Mouse (Mus musculus): ENCODE measurements at regions not wholly inside any gene's neighbourhood (a gene's known extent, or its start where the extent isn't known, plus 50 kb on each side); places are given as distances from the start of the nearest gene placed in this dataset.

DNA sequence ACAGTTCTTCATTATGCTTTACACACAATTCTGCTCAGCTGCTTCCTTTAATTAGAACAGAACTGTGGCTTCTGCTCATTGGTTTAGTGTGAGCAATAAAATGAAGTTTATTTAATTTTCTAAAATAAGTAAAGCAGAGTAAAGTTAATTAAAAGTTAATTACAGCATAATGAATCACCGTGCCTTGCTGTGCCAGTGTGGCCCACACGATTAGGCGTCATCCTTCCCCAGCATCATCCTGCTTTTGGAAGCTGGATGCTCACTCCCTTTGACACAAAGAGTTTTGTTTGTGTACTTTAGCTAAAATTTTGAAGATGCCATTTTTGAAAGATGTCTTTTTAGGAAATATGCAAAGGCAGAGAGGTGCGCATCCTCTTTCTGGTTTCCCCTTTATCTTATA is 316.4 kb downstream of the Tfec start:
- no peak overlapping the region for H3K4me2 ChIP-seq (ENCODE audit: low read depth)
- no peaks in the 10 kb centered on the region for H3K4me1 ChIP-seq (ENCODE audit: insufficient read depth)
- H3K27ac ChIP-seq (ENCODE audit: low read depth, low read length) = no peak overlapping the region
- H3K4me3 ChIP-seq (ENCODE audit: low read depth, low read length) = no peak overlapping the region
- no peak overlapping the region for H3K9ac ChIP-seq
- H3K27me3 ChIP-seq (ENCODE audit: insufficient read depth, low read length) = no peaks in the 10 kb centered on the region
- DNase-seq (no peak), ATAC-seq (no peak)
- WGBS = 50% methylated on average over 4 of the region's 4 CpGs
- no peak for TF ChIP-seq CTCF (IDR thresholded peaks at IDR 0.05; ENCODE audit: low read depth)
- H3K36me3 ChIP-seq (ENCODE audit: insufficient read depth) = no peaks in the 10 kb centered on the region
- no peaks in the 10 kb centered on the region for H3K9me3 ChIP-seq (ENCODE audit: low read length)

DNA sequence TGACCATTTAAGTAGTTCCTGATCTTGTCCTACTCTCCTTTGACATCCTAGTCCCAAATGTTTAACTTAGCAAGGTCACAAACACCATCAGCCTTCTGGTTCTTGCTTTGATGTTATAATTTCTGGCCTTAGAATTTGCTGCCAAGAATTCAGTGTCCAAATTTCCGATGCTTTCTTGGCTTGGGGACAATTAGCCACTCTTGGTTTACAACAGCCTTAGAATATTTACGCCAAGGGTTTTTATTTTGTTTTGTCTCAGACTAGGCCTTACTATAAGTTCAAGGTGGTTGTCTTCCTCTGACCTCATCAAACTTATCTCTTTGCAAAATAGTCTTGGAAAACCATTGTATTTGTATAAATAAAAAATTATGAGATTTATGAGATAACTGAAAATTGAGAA is 322.4 kb downstream of the Tfec start:
- Histone ChIP-seq H3K4me2 (ENCODE audit: low read depth) (no peak overlapping the region), H3K27me3 (ENCODE audit: insufficient read depth, low read length) (no peaks in the 10 kb centered on the region), H3K27ac (ENCODE audit: low read depth, low read length) (no peak overlapping the region), H3K9ac (no peak overlapping the region), H3K4me3 (ENCODE audit: low read depth, low read length) (no peak overlapping the region), H3K36me3 (ENCODE audit: insufficient read depth) (no peaks in the 10 kb centered on the region), H3K9me3 (ENCODE audit: low read length) (no peaks in the 10 kb centered on the region), H3K4me1 (ENCODE audit: insufficient read depth) (no peaks in the 10 kb centered on the region)
- ATAC-seq = no peak
- DNase-seq = no peak
- WGBS = 74% methylated on average over 2 of the region's 2 CpGs
- TF ChIP-seq CTCF (IDR thresholded peaks at IDR 0.05; ENCODE audit: low read depth) = no peak

DNA sequence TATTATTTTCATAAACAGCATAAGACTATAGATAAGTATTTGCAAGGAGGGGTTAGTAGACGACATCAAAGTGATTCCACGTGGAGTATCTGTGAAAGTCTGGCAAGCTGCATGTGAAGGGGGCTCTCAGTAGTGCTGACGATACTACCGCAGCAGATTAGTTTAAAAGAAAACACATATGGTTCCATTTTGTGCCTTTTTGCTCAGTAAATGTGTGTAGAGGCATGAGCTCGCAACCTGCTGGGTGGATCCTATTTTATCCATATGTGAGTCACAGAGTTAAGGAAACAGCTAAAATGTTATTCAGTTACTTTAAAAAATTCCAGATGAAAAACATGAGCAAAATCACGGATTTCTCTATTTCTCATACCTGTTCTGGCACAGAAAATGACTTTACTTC is 325.4 kb downstream of the Tfec start:
- 58% methylated on average over 6 of the region's 6 CpGs for WGBS
- Histone ChIP-seq H3K4me3 (ENCODE audit: low read depth, low read length) (no peak overlapping the region), H3K4me1 (ENCODE audit: insufficient read depth) (no peaks in the 10 kb centered on the region), H3K9ac (no peak overlapping the region), H3K9me3 (ENCODE audit: low read length) (no peaks in the 10 kb centered on the region), H3K27me3 (ENCODE audit: insufficient read depth, low read length) (no peaks in the 10 kb centered on the region), H3K4me2 (ENCODE audit: low read depth) (no peak overlapping the region), H3K27ac (ENCODE audit: low read depth, low read length) (no peak overlapping the region), H3K36me3 (ENCODE audit: insufficient read depth) (no peaks in the 10 kb centered on the region)
- no peak for ATAC-seq
- no peak for DNase-seq
- TF ChIP-seq CTCF (IDR thresholded peaks at IDR 0.05; ENCODE audit: low read depth) = no peak

DNA sequence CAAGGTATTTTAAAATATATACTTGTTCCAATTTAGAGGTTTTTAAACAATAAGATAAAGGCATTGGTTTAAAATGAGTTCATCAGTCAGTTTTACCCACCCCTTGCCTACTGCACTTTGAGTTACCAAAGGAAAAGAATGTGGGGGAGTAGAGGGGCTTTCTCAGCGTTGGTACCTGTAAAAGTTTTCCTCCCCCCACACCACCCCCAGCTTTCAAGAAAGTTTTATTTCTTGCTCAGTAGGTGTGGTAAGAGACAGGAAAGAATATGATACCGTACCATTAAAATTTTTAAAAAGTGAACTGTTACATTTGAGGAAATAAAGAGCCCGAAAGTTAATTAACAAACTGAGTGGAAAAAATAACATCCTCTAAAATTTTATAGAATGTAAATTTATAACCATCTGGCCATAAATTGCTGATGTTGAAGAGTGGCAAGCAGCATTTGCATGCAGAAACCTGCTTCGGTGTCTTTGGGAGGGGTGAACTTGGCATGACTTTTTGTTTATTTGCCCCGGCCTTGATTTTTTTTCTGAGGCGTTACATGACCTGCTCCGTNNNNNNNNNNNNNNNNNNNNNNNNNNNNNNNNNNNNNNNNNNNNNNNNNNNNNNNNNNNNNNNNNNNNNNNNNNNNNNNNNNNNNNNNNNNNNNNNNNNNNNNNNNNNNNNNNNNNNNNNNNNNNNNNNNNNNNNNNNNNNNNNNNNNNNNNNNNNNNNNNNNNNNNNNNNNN is 346.1 kb downstream of the Tfec start:
- TF ChIP-seq CTCF (IDR thresholded peaks at IDR 0.05; ENCODE audit: low read depth) = no peak
- Histone ChIP-seq H3K36me3 (ENCODE audit: insufficient read depth) (no peaks in the 10 kb centered on the region), H3K4me3 (ENCODE audit: low read depth, low read length) (no peak overlapping the region), H3K9me3 (ENCODE audit: low read length) (no peaks in the 10 kb centered on the region), H3K4me1 (ENCODE audit: insufficient read depth) (no peaks in the 10 kb centered on the region), H3K27ac (ENCODE audit: low read depth, low read length) (no peak overlapping the region), H3K4me2 (ENCODE audit: low read depth) (no peak overlapping the region), H3K9ac (no peak overlapping the region), H3K27me3 (ENCODE audit: insufficient read depth, low read length) (no peaks in the 10 kb centered on the region)
- no peak for ATAC-seq
- WGBS = 44% methylated on average over 7 of the region's 7 CpGs
- DNase-seq = no peak

DNA sequence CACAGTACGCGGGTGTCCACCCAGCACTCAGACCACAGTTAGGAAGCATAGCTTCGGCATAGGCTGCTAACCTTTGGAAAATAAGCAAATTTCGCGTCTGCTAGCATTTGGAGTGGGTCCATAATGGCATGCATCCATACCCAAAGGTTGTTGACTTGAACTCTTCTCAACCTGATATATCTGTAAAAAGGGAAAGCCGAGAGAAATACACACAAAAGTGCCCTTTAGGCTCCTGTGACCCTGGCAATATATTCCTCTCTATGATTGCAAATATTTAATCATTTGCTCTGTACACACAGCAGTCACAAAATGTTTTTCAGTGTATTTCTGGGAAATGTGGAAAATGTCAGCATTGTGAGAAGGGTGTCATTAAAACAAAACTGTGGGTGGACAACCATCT is 347.1 kb downstream of the Tfec start:
- no peaks in the 10 kb centered on the region for H3K27me3 ChIP-seq (ENCODE audit: insufficient read depth, low read length)
- no peak overlapping the region for H3K27ac ChIP-seq (ENCODE audit: low read depth, low read length)
- TF ChIP-seq CTCF (IDR thresholded peaks at IDR 0.05; ENCODE audit: low read depth) = no peak
- no peaks in the 10 kb centered on the region for H3K4me1 ChIP-seq (ENCODE audit: insufficient read depth)
- no peak for ATAC-seq
- 59% methylated on average over 6 of the region's 6 CpGs for WGBS
- H3K4me2 ChIP-seq (ENCODE audit: low read depth) = no peak overlapping the region
- no peaks in the 10 kb centered on the region for H3K36me3 ChIP-seq (ENCODE audit: insufficient read depth)
- H3K9ac ChIP-seq = no peak overlapping the region
- H3K4me3 ChIP-seq (ENCODE audit: low read depth, low read length) = no peak overlapping the region
- H3K9me3 ChIP-seq (ENCODE audit: low read length) = no peaks in the 10 kb centered on the region
- DNase-seq = no peak

DNA sequence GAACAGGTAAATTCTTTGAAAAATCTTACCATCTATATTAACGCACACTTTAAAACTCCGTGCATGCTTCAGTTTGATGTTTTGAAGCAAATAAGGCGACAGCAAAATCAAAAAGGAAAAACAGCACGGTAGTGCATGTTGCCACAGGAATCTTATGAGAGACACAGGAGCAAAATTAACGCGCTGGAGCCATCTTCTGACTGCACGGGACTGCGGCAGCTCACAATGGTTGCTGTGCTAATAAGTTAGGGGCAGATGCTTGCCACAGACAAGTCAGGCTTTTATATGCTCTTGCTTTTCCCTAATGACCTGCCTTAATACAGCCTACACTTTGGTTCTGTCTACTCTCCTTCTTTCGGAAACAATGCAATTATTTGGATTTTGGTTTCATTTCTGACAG is 347.8 kb downstream of the Tfec start:
- DNase-seq (peak; percentile 81), ATAC-seq (peak; percentile 92)
- no peaks in the 10 kb centered on the region for H3K27me3 ChIP-seq (ENCODE audit: insufficient read depth, low read length)
- H3K9ac ChIP-seq = 0 out of 2 replicates have a peak overlapping the region, but pooled peaks have one; percentile 19
- H3K9me3 ChIP-seq (ENCODE audit: low read length) = no peaks in the 10 kb centered on the region
- 22% methylated on average over 9 of the region's 9 CpGs for WGBS
- 0 out of 2 replicates have a peak overlapping the region, but pooled peaks have one; percentile 19 for H3K4me2 ChIP-seq (ENCODE audit: low read depth)
- no peak overlapping the region for H3K4me3 ChIP-seq (ENCODE audit: low read depth, low read length)
- H3K4me1 ChIP-seq (ENCODE audit: insufficient read depth) = no peaks in the 10 kb centered on the region
- H3K36me3 ChIP-seq (ENCODE audit: insufficient read depth) = no peaks in the 10 kb centered on the region
- TF ChIP-seq CTCF (IDR thresholded peaks at IDR 0.05; ENCODE audit: low read depth) = peak; percentile 64
- H3K27ac ChIP-seq (ENCODE audit: low read depth, low read length) = no peak overlapping the region

DNA sequence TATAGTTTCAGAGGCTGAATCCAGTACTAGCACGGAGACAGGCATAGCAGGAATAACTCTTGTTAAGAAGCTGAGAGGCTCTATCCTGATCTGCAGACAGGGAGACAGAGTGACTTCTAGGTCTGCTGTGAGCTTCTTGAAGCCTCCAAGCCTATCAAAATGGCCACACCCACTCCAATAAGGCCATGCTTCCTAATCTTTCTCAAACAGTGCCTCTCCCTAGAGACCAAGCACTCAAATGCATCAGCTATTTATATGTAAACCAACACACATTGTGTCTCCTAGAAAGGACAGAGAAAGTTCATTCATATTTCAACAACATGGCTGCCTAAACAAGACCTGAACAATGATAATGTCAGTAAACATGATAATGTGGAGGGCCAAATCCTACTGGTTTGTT is 384.2 kb downstream of the Tfec start:
- Histone ChIP-seq H3K9me3 (ENCODE audit: low read length) (no peaks in the 10 kb centered on the region), H3K4me3 (ENCODE audit: low read depth, low read length) (no peak overlapping the region), H3K27ac (ENCODE audit: low read depth, low read length) (no peak overlapping the region), H3K27me3 (ENCODE audit: insufficient read depth, low read length) (no peaks in the 10 kb centered on the region), H3K4me1 (ENCODE audit: insufficient read depth) (no peaks in the 10 kb centered on the region), H3K9ac (no peak overlapping the region), H3K36me3 (ENCODE audit: insufficient read depth) (no peaks in the 10 kb centered on the region), H3K4me2 (ENCODE audit: low read depth) (no peak overlapping the region)
- TF ChIP-seq CTCF (IDR thresholded peaks at IDR 0.05; ENCODE audit: low read depth) = no peak
- WGBS = 51% methylated on average over 1 of the region's 1 CpGs
- ATAC-seq (no peak), DNase-seq (no peak)

Data from forebrain, postnatal 0 days (tissue).